Mouse (Mus musculus) forebrain, embryonic 12.5 days (tissue): ENCODE data around the gene Gm15517. TPM values are rescaled to one million over a fixed set of nuclear protein-coding genes. Genes with fewer than 3 reads are reported as not detected.
"Not testable (repeated sequence)": the region's sequence is repeated elsewhere in the genome, so short reads cannot be mapped to it uniquely, and the experiment has no call there.

Experiments used
- ATAC-seq: fragments of 200-750 bp; cut with Nextera tagmentation; 2 replicates; pipeline ENCODE4 v1.8.0; 2017; ENCODE audit warnings: moderate TSS enrichment; ENCODE audit not compliant: low FRiP score
- H3K27ac ChIP-seq: fragments of 300-500 bp; sonication (generic); 2 replicates; pipeline ENCODE4 v1.5.1; 2016; ENCODE audit warnings: mild to moderate bottlenecking
- H3K27me3 ChIP-seq: fragments of 300-500 bp; sonication (generic); 2 replicates; pipeline ENCODE4 v1.6.1; 2016; ENCODE audit warnings: mild to moderate bottlenecking
- H3K36me3 ChIP-seq: fragments of 300-500 bp; sonication (generic); replicated peaks from 2 replicates; pipeline ENCODE4 v1.6.1; 2016; ENCODE audit warnings: mild to moderate bottlenecking
- H3K4me1 ChIP-seq: fragments of 300-500 bp; sonication (generic); 2 replicates; pipeline ENCODE4 v1.6.1; 2016
- H3K4me2 ChIP-seq: fragments of 300-500 bp; sonication (generic); 2 replicates; pipeline ENCODE4 v1.6.1; 2016; ENCODE audit warnings: mild to moderate bottlenecking, moderate library complexity
- H3K4me3 ChIP-seq: fragments of 300-500 bp; sonication (generic); replicated peaks from 2 replicates; pipeline ENCODE4 v1.5.1; 2016; ENCODE audit warnings: mild to moderate bottlenecking
- H3K9ac ChIP-seq: fragments of 300-500 bp; sonication (generic); 2 replicates; pipeline ENCODE4 v1.6.1; 2016; ENCODE audit warnings: mild to moderate bottlenecking
- H3K9me3 ChIP-seq: fragments of 300-500 bp; sonication (generic); 2 replicates; pipeline ENCODE4 v1.6.1; 2016
- WGBS: fragments of 180-500 bp; shearing (Covaris S2); methylation state at CpG from one replicate; pipeline ENCODE4 v1.1.7; 2016; 5-methylcytosine and 5-hydroxymethylcytosine counted together
- polyA plus RNA-seq: library from polyadenylated mRNA; unstranded; fragments of >200 nt; fragmentation: Nextera tagmentation; extraction: Ambion mirVana; gene quantifications from 2 replicates; pipeline ENCODE4 v1.2.1, GENCODE M21; 2016

The Gm15517 gene
- polyA plus RNA-seq, 1 experiment from 2014 or later: not detected

DNA sequence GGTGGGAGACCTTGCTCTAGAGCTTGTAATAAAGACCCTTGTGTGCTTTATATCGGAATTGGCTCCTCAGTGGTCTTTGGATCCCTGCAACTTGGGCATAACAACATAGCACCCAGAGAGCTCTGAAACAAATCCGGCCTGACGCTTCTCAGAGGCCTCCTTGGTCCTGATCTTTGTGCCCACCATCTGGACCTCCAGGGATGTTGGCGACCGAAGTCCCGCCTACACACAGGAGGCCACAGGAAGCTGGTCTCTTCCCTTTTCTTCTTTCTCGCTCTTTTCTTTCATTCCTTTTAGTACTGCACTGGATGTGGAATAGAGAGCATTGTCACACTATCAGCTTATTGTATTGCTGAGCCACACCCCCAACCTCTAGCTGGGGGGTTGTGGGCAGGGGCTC is 12.2 kb downstream of the Gm15517 start:
- Histone ChIP-seq H3K9ac (no peak overlapping the region), H3K4me2 (no peak overlapping the region), H3K36me3 (no peaks in the 10 kb centered on the region), H3K4me1 (no peaks in the 10 kb centered on the region), H3K9me3 (no peaks in the 10 kb centered on the region), H3K4me3 (no peak overlapping the region), H3K27me3 (peaks cover 32% of the 10 kb centered on the region), H3K27ac (no peak overlapping the region)
- WGBS: 56% methylated on average over 7 of the region's 7 CpGs
- no peak for ATAC-seq

GRCm38 (mm10) chr7:44274096-44274495 is 12.8 kb downstream of the Gm15517 start:
- no peak overlapping the region for H3K4me3 ChIP-seq
- WGBS: 45% methylated on average over 11 of the region's 11 CpGs
- H3K9ac ChIP-seq: no peak overlapping the region
- no peaks in the 10 kb centered on the region for H3K9me3 ChIP-seq
- H3K27ac ChIP-seq: no peak overlapping the region
- no peaks in the 10 kb centered on the region for H3K36me3 ChIP-seq
- peaks cover 30% of the 10 kb centered on the region for H3K27me3 ChIP-seq
- H3K4me1 ChIP-seq: no peaks in the 10 kb centered on the region
- no peak overlapping the region for H3K4me2 ChIP-seq
- ATAC-seq: no peak

- no peak for ATAC-seq
- no peaks in the 10 kb centered on the region for H3K36me3 ChIP-seq
- no peak overlapping the region for H3K4me3 ChIP-seq
- H3K9me3 ChIP-seq: no peaks in the 10 kb centered on the region
- WGBS: 79% methylated on average over 3 of the region's 3 CpGs
- H3K27me3 ChIP-seq: peaks cover 26% of the 10 kb centered on the region
- H3K4me2 ChIP-seq: no peak overlapping the region
- no peaks in the 10 kb centered on the region for H3K4me1 ChIP-seq
- no peak overlapping the region for H3K9ac ChIP-seq
- no peak overlapping the region for H3K27ac ChIP-seq
These were observed 14.3 kb downstream of the Gm15517 start for GRCm38 (mm10) chr7:44275546-44275945.

- H3K4me2 ChIP-seq: no peak overlapping the region
- ATAC-seq: no peak
- peaks cover 2% of the 10 kb centered on the region; the same call in 1 of the 2 replicates for H3K4me1 ChIP-seq
- H3K9ac ChIP-seq: no peak overlapping the region
- H3K27me3 ChIP-seq: peaks cover 24% of the 10 kb centered on the region
- no peak overlapping the region for H3K27ac ChIP-seq
- H3K9me3 ChIP-seq: no peaks in the 10 kb centered on the region
- WGBS: 77% methylated on average over 10 of the region's 10 CpGs
- no peaks in the 10 kb centered on the region for H3K36me3 ChIP-seq
- H3K4me3 ChIP-seq: no peak overlapping the region
These were observed 15.4 kb downstream of the Gm15517 start for GRCm38 (mm10) chr7:44276461-44277249.

GRCm38 (mm10) chr7:44277250-44277622 is 16.0 kb downstream of the Gm15517 start:
- Histone ChIP-seq H3K9ac (no peak overlapping the region), H3K27me3 (peaks cover 24% of the 10 kb centered on the region), H3K27ac (no peak overlapping the region), H3K4me1 (peaks cover 6% of the 10 kb centered on the region; the same call in 1 of the 2 replicates), H3K9me3 (no peaks in the 10 kb centered on the region), H3K4me3 (no peak overlapping the region), H3K36me3 (no peaks in the 10 kb centered on the region), H3K4me2 (no peak overlapping the region)
- WGBS: 48% methylated on average over 2 of the region's 2 CpGs
- ATAC-seq: no peak

DNA sequence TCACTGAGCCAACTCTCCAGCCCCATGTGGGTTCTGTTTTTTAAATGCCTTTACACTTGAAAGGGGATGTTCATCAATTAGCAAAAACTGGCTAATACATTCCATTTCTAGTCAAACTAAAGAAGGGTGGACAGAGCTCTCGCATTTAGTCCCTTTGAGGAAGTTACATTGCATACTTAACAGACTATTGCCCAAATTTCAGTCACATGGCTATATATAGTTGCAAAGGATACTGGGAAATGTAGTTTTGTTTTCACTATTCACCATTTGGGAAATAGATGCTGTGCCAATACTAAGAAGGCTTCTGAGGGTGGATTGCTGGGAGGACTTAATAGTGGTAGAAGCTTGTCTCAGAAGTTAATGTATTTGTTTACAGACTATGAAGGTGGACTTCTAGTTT is 19.7 kb downstream of the Gm15517 start:
- 73% methylated on average over 1 of the region's 1 CpGs for WGBS
- no peaks in the 10 kb centered on the region for H3K9me3 ChIP-seq
- H3K36me3 ChIP-seq: no peaks in the 10 kb centered on the region
- ATAC-seq: no peak
- no peak overlapping the region for H3K4me3 ChIP-seq
- peaks cover 8% of the 10 kb centered on the region; the same call in 1 of the 2 replicates for H3K27me3 ChIP-seq
- peaks cover 6% of the 10 kb centered on the region; the same call in 1 of the 2 replicates for H3K4me1 ChIP-seq
- no peak overlapping the region for H3K27ac ChIP-seq
- H3K4me2 ChIP-seq: no peak overlapping the region
- no peak overlapping the region for H3K9ac ChIP-seq

- no peak for ATAC-seq
- H3K36me3 ChIP-seq: no peaks in the 10 kb centered on the region
- H3K27ac ChIP-seq: no peak overlapping the region
- no peaks in the 10 kb centered on the region for H3K9me3 ChIP-seq
- H3K9ac ChIP-seq: no peak overlapping the region
- no peak overlapping the region for H3K4me3 ChIP-seq
- H3K27me3 ChIP-seq: peaks cover 5% of the 10 kb centered on the region; the same call in 1 of the 2 replicates
- peaks cover 6% of the 10 kb centered on the region; the same call in 1 of the 2 replicates for H3K4me1 ChIP-seq
- 70% methylated on average over 7 of the region's 7 CpGs for WGBS
- H3K4me2 ChIP-seq: no peak overlapping the region
These were observed 20.3 kb downstream of the Gm15517 start for GRCm38 (mm10) chr7:44281586-44281985.

GRCm38 (mm10) chr7:44287760-44288159 is 26.5 kb downstream of the Gm15517 start:
- peaks cover 2% of the 10 kb centered on the region; the same call in 1 of the 2 replicates for H3K27me3 ChIP-seq
- no peaks in the 10 kb centered on the region for H3K9me3 ChIP-seq
- no peak overlapping the region for H3K27ac ChIP-seq
- no peaks in the 10 kb centered on the region for H3K4me1 ChIP-seq
- 73% methylated on average over 7 of the region's 7 CpGs for WGBS
- no peaks in the 10 kb centered on the region for H3K36me3 ChIP-seq
- no peak overlapping the region for H3K9ac ChIP-seq
- no peak for ATAC-seq
- H3K4me2 ChIP-seq: no peak overlapping the region
- H3K4me3 ChIP-seq: no peak overlapping the region

GRCm38 (mm10) chr7:44290986-44291385 is 29.7 kb downstream of the Gm15517 start:
- ATAC-seq: no peak

GRCm38 (mm10) chr7:44291418-44291817 is 30.2 kb downstream of the Gm15517 start:
- ATAC-seq: no peak
- H3K4me2 ChIP-seq: no peak overlapping the region
- H3K9ac ChIP-seq: no peak overlapping the region
- no peak overlapping the region for H3K4me3 ChIP-seq
- no peak overlapping the region for H3K27ac ChIP-seq
- 53% methylated on average over 4 of the region's 4 CpGs for WGBS
- H3K4me1 ChIP-seq: no peaks in the 10 kb centered on the region
- H3K36me3 ChIP-seq: no peaks in the 10 kb centered on the region
- 0 out of 2 replicates have a peak, but pooled peaks cover 5% of the 10 kb centered on the region for H3K9me3 ChIP-seq
- 0 out of 2 replicates have a peak, but pooled peaks cover 2% of the 10 kb centered on the region for H3K27me3 ChIP-seq

More at GRCm38 (mm10) chr7:44290986-44291385, 29.7 kb downstream of the Gm15517 start:
- H3K36me3 ChIP-seq: no peaks in the 10 kb centered on the region
- H3K4me1 ChIP-seq: no peaks in the 10 kb centered on the region
- no peak overlapping the region for H3K4me3 ChIP-seq
- H3K27me3 ChIP-seq: 0 out of 2 replicates have a peak, but pooled peaks cover 2% of the 10 kb centered on the region
- no peak overlapping the region for H3K27ac ChIP-seq
- no peak overlapping the region for H3K4me2 ChIP-seq
- H3K9ac ChIP-seq: no peak overlapping the region
- 0 out of 2 replicates have a peak, but pooled peaks cover 5% of the 10 kb centered on the region for H3K9me3 ChIP-seq
- WGBS: 86% methylated on average over 4 of the region's 4 CpGs

GRCm38 (mm10) chr7:44297501-44297900 is 36.3 kb downstream of the Gm15517 start:
- not testable (repeated sequence) for H3K9ac ChIP-seq, H3K27ac ChIP-seq, ATAC-seq, H3K4me2 ChIP-seq, H3K27me3 ChIP-seq, H3K4me1 ChIP-seq, H3K4me3 ChIP-seq, H3K9me3 ChIP-seq, H3K36me3 ChIP-seq
- 93% methylated on average over 2 of the region's 2 CpGs for WGBS

- Histone ChIP-seq H3K27me3 (peaks cover 23% of the 10 kb centered on the region), H3K9me3 (no peaks in the 10 kb centered on the region), H3K4me2 (peak overlapping the region; percentile 76), H3K4me1 (peaks cover 18% of the 10 kb centered on the region), H3K4me3 (peak overlapping the region; percentile 67), H3K27ac (peak overlapping the region; percentile 97), H3K9ac (peak overlapping the region; percentile 88), H3K36me3 (no peaks in the 10 kb centered on the region)
- ATAC-seq: no peak
- WGBS: 89% methylated on average over 14 of the region's 14 CpGs
These were observed 42.4 kb downstream of the Gm15517 start for GRCm38 (mm10) chr7:44303346-44304340.
